Mouse (Mus musculus): Measurements from ENCODE around the gene Trpc5.

Trpc5 gene

GRCm38 (mm10) chrX:144335332-144336015 is 352.5 kb downstream of the Trpc5 start:
- DNase-seq, result no peak
